Mouse (Mus musculus): Measurements from ENCODE around the gene Pou3f1.
"Not testable (repeated sequence)": the region's sequence is repeated elsewhere in the genome, so short reads cannot be mapped to it uniquely, and the experiment has no call there.

The Pou3f1 gene

DNA sequence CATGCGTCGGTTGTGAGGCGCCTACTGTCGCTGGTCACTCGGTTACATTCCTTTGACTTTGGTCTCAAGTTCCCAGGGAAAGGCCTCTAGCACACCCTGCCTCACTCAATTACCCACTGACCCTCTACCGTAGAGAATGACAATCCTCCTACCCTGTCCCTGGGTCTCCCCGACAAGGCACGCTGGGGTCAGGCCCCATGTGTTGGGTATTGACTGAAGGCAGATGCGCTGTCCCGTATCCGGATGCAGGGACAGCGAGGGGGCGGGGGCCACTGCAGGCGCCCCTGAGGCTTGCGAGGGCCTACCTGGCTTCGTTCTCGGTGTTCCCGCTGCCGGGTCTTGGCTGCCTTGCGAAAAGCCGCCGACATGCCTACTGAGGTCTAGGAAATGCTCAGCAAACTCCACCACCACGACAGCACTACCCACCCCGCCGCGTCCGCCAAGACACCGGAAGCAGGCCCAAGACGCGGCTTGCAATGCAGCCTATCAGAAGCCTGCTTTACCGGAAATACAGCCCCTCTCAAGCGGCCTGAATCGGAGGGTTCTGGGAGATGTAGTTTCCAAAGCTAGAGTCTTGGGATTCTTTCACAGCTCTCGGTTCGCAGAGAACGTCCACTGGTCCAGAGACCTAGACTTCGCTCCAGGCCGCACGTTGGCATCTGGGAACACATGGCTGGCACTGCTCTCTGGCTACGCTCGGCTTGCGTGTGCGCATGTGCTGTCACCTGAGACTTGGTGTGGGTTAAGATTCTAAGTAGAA is 36.7 kb downstream of the Pou3f1 start, which contains the start of gene Utp11:
TSS of gene Utp11 (minus strand) at position 466 of the 760 bp plus-strand sequence.
- peak; percentile 81 to 85 for DNase-seq

DNA sequence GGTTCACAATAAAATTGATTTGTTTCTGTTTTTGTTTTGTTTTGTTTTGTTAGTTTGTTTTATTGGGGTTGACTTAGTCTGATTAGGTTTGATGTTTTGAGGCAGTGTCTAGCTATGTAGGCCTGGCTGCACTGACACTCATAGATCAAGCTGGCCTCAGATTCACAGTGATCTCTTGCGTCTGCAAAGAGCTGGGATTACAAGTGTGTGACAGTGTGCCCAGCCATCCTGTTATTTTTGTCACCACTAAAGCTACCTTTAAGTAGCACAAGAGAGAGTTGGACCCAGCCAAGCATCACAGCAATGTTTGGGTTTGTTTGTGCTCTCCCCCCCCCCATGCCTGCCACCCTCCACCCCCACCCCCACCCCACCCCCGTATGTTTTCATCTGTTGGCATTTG is 38.0 kb downstream of the Pou3f1 start:
- DNase-seq: no peak

DNA sequence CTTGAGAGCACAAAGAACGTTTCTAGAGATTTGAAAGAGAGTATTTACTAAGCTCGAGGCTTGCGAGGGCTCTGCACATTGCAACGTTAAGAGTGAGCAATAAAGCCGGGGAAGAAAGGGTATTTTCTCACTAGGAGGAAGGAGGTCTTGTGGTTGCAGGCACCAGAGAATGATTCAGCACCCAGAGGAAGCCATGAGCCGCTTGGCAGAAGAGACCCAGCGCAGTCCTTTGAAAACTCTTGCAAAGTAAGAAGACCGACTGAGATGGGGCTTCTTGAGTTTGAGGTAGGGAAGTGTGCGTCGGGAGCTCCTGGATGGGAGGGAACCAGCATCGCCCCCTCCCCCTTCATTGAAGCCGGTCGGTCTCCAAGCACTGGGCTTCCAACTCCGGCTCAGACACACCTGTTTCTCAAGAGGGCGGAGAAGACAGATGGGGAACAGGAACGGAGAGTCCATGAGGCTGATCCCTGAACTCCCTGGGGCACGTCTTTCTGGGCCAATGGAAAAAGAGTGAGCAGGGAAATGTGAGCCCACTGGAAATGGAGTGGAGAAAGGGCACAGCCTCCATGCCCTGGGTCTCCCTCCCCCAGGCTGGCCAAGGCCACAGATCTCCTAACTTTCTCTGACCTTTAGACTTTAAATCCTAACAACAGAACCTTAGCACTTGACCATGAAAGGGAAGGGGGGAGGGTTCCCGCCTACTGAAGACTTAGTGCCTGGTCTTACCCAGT is 39.3 kb downstream of the Pou3f1 start:
- peak; percentile 23 to 37 for DNase-seq

DNA sequence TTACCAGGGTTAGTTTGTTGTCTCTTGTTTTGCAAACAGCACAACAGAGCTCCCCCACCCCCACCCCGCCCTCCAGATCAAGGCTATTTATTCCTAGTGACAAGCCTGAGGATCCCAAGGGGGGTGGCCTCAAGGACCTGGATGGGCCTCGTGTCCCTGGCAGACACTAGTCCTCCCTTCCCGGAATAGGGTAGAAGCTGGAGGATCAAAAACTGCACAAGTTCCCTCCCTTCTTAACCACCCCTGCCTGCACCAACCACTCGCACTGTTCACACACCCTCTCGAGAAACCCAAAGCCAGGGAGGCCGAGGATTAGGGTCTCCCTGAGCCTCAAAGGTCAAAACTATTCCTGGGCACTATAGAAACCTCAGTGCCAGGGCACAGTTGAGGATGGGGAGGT is 43.2 kb downstream of the Pou3f1 start:
- DNase-seq: peak in 1 of 2 experiments; percentile 9

DNA sequence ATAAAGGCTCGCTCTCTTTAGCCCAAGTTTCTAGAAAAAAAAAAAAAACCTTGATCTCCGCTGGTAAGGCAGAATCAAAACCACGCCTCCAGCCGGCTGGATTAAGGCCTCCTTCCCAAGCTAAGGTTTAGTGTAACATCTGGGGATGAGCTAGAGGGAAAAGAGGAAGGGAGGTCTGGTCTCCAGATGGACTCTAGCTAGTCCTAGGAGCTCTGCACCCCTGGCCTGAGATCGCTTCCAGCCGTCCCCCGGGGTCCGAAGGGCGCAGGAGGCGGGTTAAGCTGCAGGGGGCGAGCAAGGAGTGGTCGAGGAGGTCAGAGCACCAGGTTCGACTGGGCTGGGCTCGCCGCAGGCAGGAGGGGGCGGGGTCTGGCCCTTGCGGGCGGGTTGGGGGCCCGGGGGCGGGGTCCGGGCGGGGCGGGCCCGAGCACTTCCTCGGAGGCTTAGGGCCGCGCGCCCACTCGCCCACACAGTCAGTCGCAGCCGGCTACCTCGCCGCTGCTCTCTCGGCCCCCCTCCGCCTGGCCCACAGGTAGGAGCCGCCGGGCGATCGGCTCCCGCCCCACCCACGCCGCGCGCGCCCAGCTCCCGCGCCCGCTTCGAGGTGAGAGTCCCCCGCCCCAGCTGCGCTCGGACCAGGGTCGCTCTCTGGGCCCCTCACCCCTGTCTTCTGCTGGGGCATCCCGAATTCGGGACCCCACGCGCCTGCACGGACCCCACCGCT is 43.8 kb downstream of the Pou3f1 start, which contains the start of gene Fhl3:
TSS of gene Fhl3 (plus strand) at position 454 of the 724 bp plus-strand sequence.
- DNase-seq: peak; percentile 66 to 77

DNA sequence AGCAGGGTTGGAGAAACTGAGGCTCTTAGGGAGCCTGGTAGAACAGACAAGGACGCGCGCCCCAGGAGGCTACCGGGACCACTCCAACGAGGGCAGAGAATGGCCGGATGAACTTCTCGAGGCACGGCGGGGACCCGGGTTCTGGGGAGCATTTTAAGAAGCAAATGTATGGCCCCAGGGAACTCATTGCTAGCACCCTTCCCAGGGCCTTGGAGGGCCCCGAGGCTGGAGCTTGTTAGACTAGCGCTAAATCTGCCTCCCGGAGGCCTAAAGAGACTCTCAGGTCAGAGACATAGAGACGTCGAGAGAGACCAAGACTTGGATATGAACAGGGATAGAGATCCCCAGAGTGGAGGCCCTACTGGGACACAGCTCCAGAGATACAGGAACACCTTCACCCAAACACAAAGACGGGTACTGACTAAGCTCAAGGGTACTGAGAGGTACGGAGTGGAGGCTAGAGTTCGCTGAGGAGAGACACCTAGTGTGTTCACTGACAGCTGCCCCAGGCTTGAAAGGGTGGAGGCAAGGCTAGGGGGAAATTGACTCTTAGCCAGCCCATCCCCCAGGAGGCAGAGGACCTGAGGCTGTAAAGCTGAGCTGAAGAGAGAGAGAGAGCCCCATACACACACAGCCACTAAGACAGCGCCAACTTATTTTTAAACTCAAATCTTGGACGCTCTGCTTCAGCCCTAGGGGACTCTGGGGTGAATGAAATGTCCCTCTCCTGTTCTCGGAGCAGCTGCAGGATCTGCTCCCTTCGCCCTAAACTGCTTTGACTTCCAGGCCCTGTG is 44.6 kb downstream of the Pou3f1 start:
- peak; percentile 46 to 56 for DNase-seq

DNA sequence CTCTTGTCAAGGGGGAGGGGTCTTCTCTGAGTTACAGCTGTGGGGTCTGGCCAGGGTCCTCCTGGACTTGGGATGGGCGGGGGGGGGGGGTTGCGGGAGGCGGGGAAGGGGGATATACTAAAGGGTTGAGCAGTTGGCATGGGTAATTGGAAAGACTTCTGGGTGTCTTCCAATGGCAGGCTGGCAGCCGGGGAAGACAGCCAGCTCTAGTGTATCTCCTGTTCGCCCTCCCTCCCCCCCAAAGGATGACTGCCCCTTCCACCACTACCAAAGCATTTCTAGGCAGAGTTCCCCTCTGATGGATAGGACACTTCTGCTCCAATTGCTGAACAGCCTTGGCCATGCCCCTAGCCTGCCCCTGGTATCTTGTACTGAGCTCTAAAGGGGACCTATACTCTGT is 45.3 kb downstream of the Pou3f1 start:
- DNase-seq: no peak

DNA sequence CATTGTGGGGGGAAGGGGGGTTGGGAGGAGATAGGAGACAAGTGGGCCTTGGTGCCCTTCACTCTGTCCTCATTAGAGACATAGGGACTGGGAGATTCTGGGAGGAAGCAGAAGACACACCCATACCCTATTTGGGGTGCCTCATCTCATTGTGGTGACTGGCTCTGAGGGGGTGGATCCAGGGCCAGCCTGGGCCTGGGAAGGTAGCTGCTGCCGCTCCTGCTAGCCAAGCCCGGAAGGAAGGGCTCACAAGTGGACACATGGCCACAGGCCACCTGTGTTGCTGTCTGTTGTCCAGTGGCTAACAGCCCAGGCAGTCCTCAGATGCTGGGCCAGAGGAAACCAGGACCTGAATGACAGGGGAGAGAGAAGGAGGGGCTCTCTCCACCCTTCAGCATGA is 46.8 kb downstream of the Pou3f1 start:
- peak; percentile 36 to 39 for DNase-seq

DNA sequence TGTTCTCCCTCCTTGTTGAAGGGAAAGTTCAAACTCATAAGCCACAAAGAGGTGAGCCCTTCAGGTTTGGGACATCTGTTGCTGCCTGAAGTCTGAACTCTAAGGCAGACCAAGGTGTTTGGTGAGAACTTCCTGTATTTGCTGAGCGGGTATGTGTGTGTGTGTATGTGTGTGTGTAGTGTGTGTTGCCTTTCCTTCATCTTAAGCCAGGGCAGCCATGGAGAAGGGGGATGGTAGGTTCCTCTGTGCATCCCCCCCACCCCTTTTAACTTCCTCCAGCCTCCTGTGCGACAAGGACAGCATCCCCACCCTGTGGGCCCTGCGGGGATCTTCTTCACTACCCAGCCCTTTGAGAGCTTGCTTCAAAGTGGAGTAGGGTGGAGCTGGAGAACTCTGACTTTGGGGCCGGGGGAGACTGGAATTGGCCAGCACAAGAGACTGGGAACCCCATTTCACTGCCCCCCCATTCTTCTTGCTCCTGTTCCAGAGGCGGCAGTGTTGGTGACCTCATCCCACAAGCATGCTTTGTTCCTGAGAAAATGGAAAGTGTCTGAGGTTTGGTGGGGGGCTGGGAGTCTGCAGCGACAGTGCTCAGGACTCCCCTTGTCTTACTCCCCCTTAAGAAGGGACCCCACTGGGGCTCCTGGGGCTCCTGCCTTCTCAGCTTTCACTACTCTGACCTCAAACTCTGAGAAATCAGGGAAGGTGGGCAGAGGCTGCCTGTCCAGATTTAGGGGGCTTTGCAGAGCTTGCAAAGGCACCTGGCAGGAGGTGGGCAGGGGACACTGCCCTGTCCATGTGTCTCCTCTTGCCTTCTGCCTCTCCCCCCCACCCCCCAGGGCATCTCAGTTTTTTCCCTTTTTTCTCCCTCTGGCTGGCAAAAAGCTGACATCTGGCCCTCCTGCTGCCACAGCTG is 47.5 kb downstream of the Pou3f1 start:
- peak; percentile 48 to 61 for DNase-seq

DNA sequence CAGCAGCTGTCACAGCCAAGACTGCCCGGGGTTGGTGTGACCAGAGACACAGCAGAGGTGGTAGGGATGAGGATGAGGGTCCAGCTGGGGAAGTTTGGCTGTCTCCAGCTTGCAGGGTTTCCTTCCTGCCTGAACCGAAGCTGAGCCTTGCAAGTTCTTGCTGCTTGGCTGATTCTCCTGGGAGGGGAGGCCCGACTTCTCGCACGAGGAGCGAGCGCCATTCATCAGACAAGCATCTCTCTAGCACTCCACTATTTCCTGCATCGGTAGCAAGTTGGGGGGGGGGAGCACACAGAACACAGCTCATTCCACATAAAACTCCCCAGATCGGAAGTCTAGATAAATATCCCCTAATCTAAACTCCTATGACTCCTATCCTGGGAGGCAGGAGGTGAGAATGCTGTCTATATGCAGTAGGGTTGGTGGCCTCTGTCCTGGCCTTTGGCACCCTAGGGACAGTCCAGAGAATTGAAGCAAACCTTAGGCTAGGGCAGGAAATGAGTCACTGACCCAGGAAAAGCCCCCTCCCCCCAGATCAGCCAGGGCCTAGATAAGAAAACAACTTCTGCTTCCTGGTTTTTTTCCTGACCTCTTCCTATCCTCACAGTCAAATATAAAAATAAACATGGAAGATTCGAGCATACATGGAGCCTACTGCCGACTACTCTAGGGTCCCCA is 48.3 kb downstream of the Pou3f1 start:
- DNase-seq: peak; percentile 35 to 43

DNA sequence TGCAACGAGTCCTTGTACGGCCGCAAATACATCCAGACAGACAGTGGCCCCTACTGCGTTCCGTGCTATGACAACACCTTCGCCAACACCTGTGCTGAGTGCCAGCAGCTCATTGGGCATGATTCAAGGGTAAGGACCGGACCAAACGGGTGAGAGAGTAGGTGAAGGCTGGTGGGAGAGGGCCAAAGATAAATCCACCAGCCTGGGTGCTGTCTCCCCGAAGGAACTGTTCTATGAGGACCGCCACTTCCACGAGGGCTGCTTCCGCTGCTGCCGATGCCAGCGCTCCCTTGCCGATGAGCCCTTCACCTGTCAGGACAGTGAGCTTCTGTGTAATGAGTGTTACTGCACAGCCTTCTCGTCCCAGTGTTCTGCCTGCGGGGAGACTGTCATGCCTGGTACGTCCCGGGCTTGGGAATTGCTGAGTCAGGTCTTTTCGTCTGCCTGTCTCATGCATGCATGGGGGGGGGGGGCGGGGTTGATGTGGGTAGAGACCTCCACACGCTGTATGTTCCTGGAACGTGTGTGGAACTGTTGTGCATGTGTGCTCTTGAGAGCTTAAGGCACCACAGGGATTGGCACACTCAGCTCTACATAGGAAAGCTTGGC is 49.2 kb downstream of the Pou3f1 start:
- DNase-seq: no peak

DNA sequence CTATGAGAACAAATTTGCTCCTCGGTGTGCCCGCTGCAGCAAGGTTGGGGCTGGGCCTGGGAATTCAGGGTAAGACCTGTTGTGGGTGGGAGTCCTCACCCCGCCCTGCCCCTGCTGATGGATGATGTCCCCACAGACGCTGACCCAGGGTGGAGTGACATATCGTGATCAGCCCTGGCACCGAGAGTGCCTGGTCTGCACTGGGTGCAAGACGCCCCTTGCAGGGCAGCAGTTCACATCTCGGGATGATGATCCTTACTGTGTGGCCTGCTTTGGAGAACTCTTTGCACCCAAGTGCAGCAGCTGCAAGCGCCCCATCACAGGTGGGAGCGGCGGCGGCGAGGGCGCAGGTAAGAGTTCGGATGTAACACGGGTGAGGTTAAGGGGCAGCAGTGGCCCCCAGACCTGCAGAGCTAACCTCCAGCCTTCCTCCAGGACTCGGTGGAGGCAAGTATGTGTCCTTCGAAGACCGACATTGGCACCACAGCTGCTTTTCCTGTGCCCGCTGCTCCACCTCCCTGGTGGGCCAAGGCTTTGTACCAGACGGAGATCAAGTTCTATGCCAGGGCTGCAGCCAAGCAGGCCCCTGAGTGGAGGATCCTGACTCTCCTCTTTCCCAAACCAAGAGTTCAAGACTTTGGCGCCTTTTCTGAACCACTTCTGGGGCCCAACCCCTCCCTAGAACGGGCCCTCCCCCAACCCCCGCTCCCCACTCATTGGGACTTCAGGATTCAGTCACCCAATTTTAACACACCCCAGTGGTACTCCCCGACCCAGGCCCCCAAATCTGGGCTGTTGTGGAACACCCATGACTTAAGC is 51.0 kb downstream of the Pou3f1 start:
- DNase-seq: peak in 1 of 2 experiments; percentile 36

DNA sequence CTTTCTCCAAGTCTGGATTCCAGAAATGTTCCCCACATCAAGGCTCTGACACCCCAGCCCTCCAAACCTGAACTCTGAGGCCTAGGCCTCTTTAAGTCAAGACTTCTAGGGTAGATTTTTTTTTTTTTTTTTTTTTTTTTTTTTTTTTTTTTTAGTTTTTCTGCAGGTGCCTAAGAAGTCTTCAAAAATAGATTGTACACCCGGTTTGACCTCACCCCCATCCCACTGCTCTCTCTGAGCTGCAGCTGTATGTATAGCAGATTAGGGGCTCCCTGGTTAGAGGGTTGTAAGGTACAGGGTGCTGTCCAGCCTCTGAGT is 51.6 kb downstream of the Pou3f1 start:
- DNase-seq: not testable (repeated sequence)

DNA sequence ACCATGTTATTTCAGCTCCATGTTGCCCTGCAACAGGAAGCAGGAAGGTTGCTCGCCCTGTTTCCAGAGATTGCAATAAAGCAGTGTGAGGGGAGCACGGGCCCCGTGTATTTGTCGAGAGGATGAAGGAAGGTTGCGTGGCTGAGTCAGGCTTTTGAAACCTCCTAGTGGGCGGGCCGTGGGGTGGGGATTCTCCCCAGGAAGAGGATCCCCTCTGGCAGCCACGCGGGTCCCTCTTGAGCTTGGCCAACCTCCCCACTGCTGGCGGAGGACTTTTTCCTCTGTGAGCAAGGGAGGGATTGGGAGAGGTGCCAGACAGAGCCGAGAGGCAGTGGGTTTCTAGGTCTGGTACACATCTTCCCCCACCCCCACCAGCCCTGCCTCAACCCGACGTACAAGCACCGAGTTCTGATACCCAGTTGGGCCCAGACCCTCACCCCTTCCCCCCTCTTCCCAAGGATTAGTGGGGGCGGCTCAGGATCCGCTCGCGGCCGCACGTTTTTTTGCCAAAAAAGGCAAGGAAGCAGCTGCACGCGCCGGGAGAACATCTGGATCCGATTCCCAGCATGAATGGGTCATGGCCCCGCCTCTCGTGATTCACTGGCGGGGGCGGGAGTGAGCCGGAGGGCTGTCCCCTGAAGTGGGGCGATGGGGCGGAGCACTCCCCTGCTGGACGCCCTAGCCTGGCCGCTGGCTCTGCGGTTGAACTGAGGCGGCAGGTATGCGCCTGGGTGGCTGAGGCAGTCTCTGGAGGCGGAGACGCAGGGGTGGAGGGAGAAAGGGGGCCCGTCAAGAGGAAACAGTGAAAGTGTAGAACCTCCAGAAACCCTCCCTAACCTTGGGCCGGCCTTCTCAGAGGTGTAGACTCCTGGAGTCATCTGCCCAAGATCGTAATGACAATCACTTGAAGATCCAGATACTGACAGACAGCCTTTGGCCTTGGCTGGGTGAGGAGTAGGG is 52.2 kb downstream of the Pou3f1 start:
- peak; percentile 69 to 78 for DNase-seq

DNA sequence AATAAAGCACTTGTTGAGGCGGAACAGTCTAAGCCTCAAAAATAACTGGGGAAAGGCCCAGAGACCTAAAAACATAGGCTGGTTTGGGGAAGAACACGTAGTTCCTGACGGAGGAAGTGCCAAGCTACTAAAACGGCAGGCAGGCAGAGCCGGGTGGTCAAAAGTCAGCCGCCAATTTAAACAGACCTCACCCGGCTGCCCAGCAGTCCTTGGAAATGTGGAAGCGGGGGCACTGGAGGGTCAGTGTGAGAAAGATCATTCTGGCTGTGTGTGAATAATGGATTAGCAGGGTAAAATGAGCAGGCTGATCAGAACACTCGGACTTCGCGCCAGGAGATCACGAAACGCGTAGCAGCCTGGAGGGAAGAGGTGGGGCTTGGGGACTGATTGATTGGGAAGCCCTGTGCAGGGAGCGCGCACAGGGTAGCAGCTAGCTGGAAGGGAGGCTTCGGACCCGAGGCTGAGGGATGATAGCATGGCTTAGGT is 53.4 kb downstream of the Pou3f1 start:
- DNase-seq: peak in 1 of 2 experiments; percentile 28
